Mouse (Mus musculus): ENCODE results near the gene Mt1. TPM values are rescaled to one million over a fixed set of nuclear protein-coding genes. Genes with fewer than 3 reads are reported as not detected.
A peak's percentile ranks its signal among the peaks of the same experiment; 100 is the strongest.

The Mt1 gene
- polyA plus RNA-seq, 1 experiment from 2014 or later = 543 TPM

DNA sequence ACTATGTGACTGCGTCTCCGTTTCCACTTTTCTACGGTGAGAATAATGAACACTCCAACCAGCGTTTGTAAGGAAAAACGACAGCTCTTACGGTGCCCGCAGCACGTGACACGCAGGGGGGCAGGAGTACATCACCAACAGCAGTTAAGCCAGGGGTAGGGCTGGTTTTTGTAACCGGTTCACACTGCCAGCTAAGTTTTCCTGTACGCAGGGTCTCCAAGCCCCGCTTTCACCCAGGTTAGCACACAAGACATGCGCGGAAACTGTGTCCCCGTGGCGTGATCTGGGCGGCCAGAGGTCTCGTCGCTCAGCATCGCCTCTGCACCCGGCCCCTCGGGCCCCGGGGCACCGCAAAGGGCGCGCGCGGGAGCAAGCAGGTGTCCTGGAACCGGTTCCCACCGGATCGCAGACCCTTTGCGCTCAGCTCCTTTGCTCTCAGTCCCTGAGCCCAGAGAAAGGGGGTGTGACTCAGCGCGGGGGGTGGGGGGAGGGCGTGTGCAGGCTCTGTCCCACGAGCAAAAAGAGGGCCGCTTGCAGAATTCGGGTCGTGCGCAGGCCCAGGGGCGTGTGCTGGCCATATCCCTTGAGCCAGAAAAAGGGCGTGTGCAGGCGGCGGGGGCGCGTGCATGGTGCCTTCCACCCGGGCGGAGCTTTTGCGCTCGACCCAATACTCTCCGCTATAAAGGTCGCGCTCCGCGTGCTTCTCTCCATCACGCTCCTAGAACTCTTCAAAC is 6.6 kb upstream of the Mt1 start, which contains the start of gene Mt2:
Gene Mt2 (plus strand): TSS at position 590 of the 734 bp plus-strand sequence.
- Histone ChIP-seq H3K4me2 (replicated peaks; ENCODE audit: low read depth, low read length) (peak within 1 kb of the TSS; percentile 67), H3K27me3 (ENCODE audit: insufficient read depth, low read length) (peaks cover 53% of the 10 kb centered on the region), H3K27ac (ENCODE audit: low read length) (peak within 1 kb of the TSS; percentile 39; the same call in 1 of the 2 replicates), H3K36me3 (ENCODE audit: insufficient read depth, low read length) (no peaks in the 10 kb centered on the region), H3K9me3 (ENCODE audit: low read length) (no peaks in the 10 kb centered on the region), H3K4me3 (ENCODE audit: low read length) (peak within 1 kb of the TSS; percentile 51), H3K4me1 (ENCODE audit: insufficient read depth, low read length) (peaks cover 12% of the 10 kb centered on the region; the same call in 1 of the 2 replicates), H3K9ac (replicated peaks; ENCODE audit: low read length) (peak within 1 kb of the TSS; percentile 49)
- peak; percentile 81 for ATAC-seq (ENCODE audit: low FRiP score, low TSS enrichment)
- under 1% methylated on average over 56 of the region's 56 CpGs for WGBS

DNA sequence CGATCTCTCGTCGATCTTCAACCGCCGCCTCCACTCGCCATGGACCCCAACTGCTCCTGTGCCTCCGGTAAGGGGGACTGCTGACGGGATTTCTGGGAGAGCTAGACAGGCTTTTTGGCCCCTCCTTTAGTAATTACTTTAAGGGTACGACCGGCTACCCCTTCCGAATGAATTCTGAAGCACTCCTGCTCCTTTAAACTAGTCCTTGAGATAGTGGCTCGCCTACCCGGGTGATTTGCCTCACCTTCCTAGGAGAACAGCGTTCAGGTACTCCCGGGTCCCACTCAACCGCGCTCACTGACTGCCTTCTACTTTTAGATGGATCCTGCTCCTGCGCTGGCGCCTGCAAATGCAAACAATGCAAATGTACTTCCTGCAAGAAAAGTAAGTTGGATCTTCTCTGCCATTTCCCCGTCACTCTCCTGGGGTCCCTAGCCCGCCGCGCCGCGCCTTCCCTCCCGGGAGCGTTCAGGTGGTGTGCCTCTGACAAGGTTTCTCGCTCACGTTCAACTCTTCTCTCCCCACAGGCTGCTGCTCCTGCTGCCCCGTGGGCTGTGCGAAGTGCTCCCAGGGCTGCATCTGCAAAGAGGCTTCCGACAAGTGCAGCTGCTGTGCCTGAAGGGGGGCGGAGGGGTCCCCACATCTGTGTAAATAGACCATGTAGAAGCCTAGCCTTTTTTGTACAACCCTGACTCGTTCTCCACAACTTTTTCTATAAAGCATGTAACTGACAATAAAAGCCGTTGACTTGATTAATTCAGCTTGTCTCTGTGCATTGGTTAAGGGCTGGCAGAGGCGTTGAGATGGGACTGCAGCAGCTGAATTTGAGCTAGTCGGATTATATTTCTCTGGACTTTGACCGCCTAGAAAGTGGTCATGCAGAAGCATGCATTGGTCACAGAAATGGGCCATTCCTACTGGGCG is 5.8 kb upstream of the Mt1 start:
- Histone ChIP-seq H3K27ac (ENCODE audit: low read length) (0 out of 2 replicates have a peak overlapping the region, but pooled peaks have one; percentile 2), H3K27me3 (ENCODE audit: insufficient read depth, low read length) (peaks cover 54% of the 10 kb centered on the region), H3K9ac (replicated peaks; ENCODE audit: low read length) (peak overlapping the region; percentile 49), H3K36me3 (ENCODE audit: insufficient read depth, low read length) (no peaks in the 10 kb centered on the region), H3K9me3 (ENCODE audit: low read length) (no peaks in the 10 kb centered on the region), H3K4me3 (ENCODE audit: low read length) (peak overlapping the region; percentile 51), H3K4me2 (replicated peaks; ENCODE audit: low read depth, low read length) (peak overlapping the region; percentile 67), H3K4me1 (ENCODE audit: insufficient read depth, low read length) (peaks cover 12% of the 10 kb centered on the region; the same call in 1 of the 2 replicates)
- under 1% methylated on average over 39 of the region's 39 CpGs for WGBS
- peak; percentile 24; the same call in 1 of the 2 replicates for ATAC-seq (ENCODE audit: low FRiP score, low TSS enrichment)

DNA sequence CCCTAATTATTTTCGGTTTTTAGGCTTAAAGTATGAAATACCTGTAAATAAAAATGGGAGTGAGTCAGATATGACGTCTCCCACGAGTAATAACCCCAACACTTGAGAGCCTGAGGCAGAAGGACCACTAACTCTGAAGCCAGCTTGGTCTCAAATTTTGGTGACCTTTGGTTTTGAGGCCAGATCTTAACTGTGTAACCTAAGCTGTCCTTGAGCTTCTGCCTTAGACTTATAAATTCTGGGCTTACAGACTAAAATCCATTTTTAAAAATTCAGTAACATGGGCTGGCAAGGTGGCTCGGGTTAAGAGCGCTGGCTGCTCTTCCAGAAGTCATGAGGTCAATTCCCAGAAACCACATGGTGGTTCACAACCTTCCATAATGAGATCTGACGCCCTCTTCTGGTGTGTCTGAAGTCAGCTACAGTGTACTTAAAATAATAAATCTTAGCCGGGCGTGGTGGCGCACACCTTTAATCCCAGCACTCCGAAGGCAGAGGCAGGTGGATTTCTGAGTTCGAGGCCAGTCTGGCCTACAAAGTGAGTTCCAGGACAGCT is 5.0 kb upstream of the Mt1 start:
- Histone ChIP-seq H3K4me1 (ENCODE audit: insufficient read depth, low read length) (peaks cover 15% of the 10 kb centered on the region; the same call in 1 of the 2 replicates), H3K4me2 (replicated peaks; ENCODE audit: low read depth, low read length) (peak overlapping the region; percentile 67; the same call in 1 of the 2 replicates), H3K27me3 (ENCODE audit: insufficient read depth, low read length) (peaks cover 61% of the 10 kb centered on the region), H3K9ac (replicated peaks; ENCODE audit: low read length) (no peak overlapping the region), H3K9me3 (ENCODE audit: low read length) (no peaks in the 10 kb centered on the region), H3K27ac (ENCODE audit: low read length) (no peak overlapping the region), H3K36me3 (ENCODE audit: insufficient read depth, low read length) (no peaks in the 10 kb centered on the region), H3K4me3 (ENCODE audit: low read length) (peak overlapping the region; percentile 51; the same call in 1 of the 2 replicates)
- WGBS = 41% methylated on average over 11 of the region's 11 CpGs
- no peak for ATAC-seq (ENCODE audit: low FRiP score, low TSS enrichment)

DNA sequence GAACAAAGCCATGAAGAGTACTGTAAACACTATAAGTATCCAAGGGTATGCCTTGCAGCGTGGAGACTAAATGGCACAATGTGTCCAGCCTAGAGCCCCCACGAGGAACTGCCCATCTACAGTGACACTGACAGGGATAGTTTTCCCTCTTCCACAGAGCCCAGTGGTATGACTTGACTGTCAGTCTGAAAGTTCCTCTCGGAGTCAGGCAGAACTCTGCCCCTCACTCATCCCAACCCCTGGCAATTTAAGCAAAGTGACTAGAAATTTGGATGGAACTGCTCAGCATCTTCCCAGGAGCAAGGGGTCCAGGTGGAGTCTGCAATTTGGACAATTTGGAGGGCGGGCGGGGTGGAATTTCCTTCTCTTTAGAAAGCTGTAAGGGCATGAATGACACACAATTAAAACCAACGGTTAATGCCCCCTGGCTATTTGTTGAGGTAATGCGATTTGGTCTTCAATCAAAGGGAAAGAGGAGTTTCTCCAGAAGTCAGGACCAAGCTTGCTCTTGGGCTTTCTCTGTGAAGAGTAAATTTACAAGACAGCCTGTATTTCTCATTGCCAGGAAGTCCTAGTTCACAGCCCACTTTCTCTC is 4.2 kb upstream of the Mt1 start:
- H3K27me3 ChIP-seq (ENCODE audit: insufficient read depth, low read length) = peaks cover 68% of the 10 kb centered on the region
- no peak overlapping the region for H3K4me3 ChIP-seq (ENCODE audit: low read length)
- ATAC-seq (ENCODE audit: low FRiP score, low TSS enrichment) = no peak
- no peak overlapping the region for H3K27ac ChIP-seq (ENCODE audit: low read length)
- 21% methylated on average over 7 of the region's 7 CpGs for WGBS
- H3K4me2 ChIP-seq (replicated peaks; ENCODE audit: low read depth, low read length) = no peak overlapping the region
- H3K36me3 ChIP-seq (ENCODE audit: insufficient read depth, low read length) = no peaks in the 10 kb centered on the region
- no peak overlapping the region for H3K9ac ChIP-seq (replicated peaks; ENCODE audit: low read length)
- no peaks in the 10 kb centered on the region for H3K9me3 ChIP-seq (ENCODE audit: low read length)
- H3K4me1 ChIP-seq (ENCODE audit: insufficient read depth, low read length) = peaks cover 20% of the 10 kb centered on the region

DNA sequence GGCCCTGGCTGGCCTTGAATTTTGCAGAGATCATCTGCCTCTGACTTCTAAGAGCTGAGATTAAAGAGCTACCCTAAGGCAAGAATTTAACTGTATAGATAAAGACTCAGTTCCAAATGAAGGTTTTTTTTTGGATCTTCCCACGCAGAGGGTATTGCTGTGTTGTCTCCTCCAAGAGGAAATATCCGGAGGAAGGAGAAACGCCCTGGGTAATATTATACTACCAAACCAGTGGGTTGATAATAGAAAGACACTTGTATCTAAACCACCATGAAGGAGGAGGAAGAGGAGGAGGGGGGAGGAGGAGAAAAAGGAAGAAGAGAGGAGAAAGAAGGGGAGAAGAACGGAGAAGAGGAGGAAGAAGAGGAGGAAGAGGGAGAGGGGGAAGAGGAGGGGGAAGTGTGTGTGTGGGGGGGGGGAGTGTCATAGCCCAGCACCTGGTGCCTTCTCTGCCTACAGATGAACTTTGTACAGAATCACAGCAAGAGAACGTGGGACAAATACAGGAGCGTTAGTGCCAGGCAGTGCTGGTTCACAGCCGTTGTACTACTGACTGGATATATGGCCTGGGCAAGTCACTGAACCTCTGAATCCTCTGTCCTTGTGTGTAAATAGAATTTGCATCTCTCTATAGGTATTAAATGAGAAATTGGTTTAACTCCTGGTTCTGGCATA is 1.0 kb upstream of the Mt1 start:
- Histone ChIP-seq H3K36me3 (ENCODE audit: insufficient read depth, low read length) (no peaks in the 10 kb centered on the region), H3K27ac (ENCODE audit: low read length) (no peak overlapping the region), H3K4me2 (replicated peaks; ENCODE audit: low read depth, low read length) (no peak overlapping the region), H3K4me1 (ENCODE audit: insufficient read depth, low read length) (peaks cover 18% of the 10 kb centered on the region), H3K27me3 (ENCODE audit: insufficient read depth, low read length) (peaks cover 59% of the 10 kb centered on the region), H3K9ac (replicated peaks; ENCODE audit: low read length) (no peak overlapping the region), H3K9me3 (ENCODE audit: low read length) (no peaks in the 10 kb centered on the region), H3K4me3 (ENCODE audit: low read length) (no peak overlapping the region)
- no peak for ATAC-seq (ENCODE audit: low FRiP score, low TSS enrichment)
- 54% methylated on average over 7 of the region's 7 CpGs for WGBS

DNA sequence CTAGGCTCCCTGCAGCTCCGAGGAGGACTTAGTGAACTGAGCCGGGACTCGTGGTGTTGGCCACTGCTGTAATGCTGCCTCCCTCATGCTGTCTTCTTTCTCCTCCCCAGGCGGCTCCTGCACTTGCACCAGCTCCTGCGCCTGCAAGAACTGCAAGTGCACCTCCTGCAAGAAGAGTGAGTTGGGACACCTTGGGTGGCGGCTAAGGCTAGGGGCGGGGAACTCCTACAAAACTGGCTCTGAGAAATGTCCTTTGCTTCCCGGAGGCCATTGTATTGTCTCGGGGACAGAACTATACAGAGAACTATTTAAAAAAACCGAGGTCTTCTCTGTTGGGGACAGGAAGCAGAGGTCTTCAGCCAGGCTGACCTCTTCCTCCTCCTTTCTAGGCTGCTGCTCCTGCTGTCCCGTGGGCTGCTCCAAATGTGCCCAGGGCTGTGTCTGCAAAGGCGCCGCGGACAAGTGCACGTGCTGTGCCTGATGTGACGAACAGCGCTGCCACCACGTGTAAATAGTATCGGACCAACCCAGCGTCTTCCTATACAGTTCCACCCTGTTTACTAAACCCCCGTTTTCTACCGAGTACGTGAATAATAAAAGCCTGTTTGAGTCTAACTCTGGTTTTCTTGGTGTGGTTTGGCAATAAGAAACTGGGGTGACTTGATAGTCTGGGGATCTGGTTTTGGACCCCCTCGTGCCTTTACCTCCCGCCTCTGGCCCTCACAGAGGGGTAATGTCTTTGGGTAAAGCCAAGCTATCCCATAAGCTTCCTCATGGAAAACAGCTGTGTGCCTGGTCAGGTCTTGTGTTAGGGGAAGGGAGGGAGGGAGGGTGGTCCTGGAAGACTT is 1.1 kb downstream of the Mt1 start:
- Histone ChIP-seq H3K4me1 (ENCODE audit: insufficient read depth, low read length) (peaks cover 28% of the 10 kb centered on the region), H3K4me2 (replicated peaks; ENCODE audit: low read depth, low read length) (peak overlapping the region; percentile 84), H3K36me3 (ENCODE audit: insufficient read depth, low read length) (no peaks in the 10 kb centered on the region), H3K27me3 (ENCODE audit: insufficient read depth, low read length) (peaks cover 53% of the 10 kb centered on the region), H3K9me3 (ENCODE audit: low read length) (no peaks in the 10 kb centered on the region), H3K9ac (replicated peaks; ENCODE audit: low read length) (peak overlapping the region; percentile 60), H3K4me3 (ENCODE audit: low read length) (peak overlapping the region; percentile 59), H3K27ac (ENCODE audit: low read length) (peak overlapping the region; percentile 22; the same call in 1 of the 2 replicates)
- ATAC-seq (ENCODE audit: low FRiP score, low TSS enrichment) = no peak
- WGBS = 4% methylated on average over 25 of the region's 25 CpGs

DNA sequence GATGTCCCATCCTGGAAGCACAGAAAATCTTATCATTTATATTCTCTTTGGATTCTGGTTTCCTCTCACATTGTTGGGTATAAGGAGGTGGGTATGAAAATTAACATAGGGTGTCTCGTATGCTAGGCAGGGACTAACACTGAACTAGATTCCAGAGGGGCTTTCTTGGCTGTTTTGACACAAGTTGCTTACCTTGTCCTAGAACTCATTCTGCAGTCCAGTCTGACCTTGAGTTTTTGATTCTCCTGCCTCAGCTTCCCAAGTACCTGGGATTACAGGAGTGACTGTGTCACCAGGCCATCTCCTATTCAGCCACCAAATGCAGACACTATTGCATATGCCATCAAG is 1.7 kb downstream of the Mt1 start:
- Histone ChIP-seq H3K9ac (replicated peaks; ENCODE audit: low read length) (no peak overlapping the region), H3K27me3 (ENCODE audit: insufficient read depth, low read length) (peaks cover 56% of the 10 kb centered on the region), H3K27ac (ENCODE audit: low read length) (no peak overlapping the region), H3K36me3 (ENCODE audit: insufficient read depth, low read length) (no peaks in the 10 kb centered on the region), H3K4me2 (replicated peaks; ENCODE audit: low read depth, low read length) (peak overlapping the region; percentile 84), H3K4me3 (ENCODE audit: low read length) (peak overlapping the region; percentile 59), H3K4me1 (ENCODE audit: insufficient read depth, low read length) (peaks cover 28% of the 10 kb centered on the region), H3K9me3 (ENCODE audit: low read length) (no peaks in the 10 kb centered on the region)
- ATAC-seq (ENCODE audit: low FRiP score, low TSS enrichment) = no peak
- WGBS = 73% methylated on average over 1 of the region's 1 CpGs

DNA sequence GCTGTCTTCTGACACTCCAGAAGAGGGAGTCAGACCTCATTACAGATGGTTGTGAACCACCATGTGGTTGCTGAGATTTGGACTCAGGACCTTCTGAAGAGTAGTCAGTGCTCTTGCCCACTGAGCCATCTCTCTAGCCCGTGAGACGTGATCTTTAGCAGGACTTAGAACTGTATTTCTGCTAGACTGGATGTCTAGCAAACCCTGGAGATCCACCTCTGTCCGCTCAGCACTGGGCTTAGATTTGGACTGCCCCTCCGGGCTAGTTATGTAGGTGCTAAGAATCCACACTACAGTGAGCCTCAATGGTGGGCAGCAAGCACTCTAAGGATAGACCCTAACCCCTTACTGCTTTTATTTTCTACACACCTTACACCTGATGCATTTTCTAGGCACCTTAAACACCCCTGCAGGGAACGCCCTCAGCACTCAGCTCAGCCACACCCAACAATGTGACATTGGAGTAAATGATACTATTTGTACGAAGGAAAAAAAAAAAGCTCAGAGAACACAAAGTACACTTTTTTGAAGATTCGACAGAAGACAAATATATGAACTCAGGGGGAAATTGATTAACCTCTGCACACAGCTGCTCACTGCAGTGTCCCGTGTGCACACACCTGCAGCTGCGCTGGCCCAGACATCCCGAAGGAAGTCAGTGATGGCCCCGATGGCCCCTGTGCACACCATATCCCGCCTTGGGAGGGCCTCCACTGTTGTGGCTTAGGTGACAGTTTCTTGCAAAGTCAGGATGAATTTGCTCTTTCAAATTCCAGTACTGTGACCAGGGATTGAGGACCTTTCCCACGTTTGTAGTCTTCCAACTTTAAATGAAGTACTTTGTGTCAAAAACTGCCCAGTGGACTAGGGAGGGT is 3.4 kb downstream of the Mt1 start:
- Histone ChIP-seq H3K9ac (replicated peaks; ENCODE audit: low read length) (peak overlapping the region; percentile 51), H3K4me1 (ENCODE audit: insufficient read depth, low read length) (peaks cover 39% of the 10 kb centered on the region), H3K4me2 (replicated peaks; ENCODE audit: low read depth, low read length) (peak overlapping the region; percentile 57), H3K27ac (ENCODE audit: low read length) (peak overlapping the region; percentile 60), H3K27me3 (ENCODE audit: insufficient read depth, low read length) (peaks cover 58% of the 10 kb centered on the region), H3K9me3 (ENCODE audit: low read length) (no peaks in the 10 kb centered on the region), H3K36me3 (ENCODE audit: insufficient read depth, low read length) (no peaks in the 10 kb centered on the region), H3K4me3 (ENCODE audit: low read length) (peak overlapping the region; percentile 38)
- no peak for ATAC-seq (ENCODE audit: low FRiP score, low TSS enrichment)
- 60% methylated on average over 13 of the region's 13 CpGs for WGBS

Data from kidney, embryonic 16.5 days (tissue).